Mouse (Mus musculus): ENCODE data around the gene Atxn7. TPM values are rescaled to one million over a fixed set of nuclear protein-coding genes. Genes with fewer than 3 reads are reported as not detected.
A peak's percentile ranks its signal among the peaks of the same experiment; 100 is the strongest.

Atxn7 gene
- polyA plus RNA-seq, 1 experiment from 2014 or later: 6.1 TPM

DNA sequence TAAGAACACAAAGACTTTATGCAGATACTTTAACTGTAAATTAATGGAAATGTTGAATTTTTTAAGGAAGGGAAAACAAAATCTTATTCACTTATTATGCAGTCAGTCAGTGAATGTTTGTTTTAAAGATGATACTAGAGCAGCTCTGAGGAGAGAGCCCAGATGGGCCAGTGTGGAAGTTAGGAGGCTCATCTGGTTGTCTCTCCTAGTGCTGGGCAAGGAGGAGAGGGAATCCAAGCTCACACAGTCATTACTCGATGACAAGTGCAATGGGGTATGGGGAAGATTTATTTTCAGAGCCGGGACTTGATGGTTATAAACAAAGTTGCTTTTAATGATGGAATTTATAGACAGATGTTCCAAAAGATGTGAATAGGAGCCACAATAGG is 143.7 kb downstream of the Atxn7 start:
- Histone ChIP-seq H3K9ac (replicated peaks; ENCODE audit: low read depth, low read length) (no peak overlapping the region), H3K27me3 (ENCODE audit: control insufficient read depth, insufficient read depth, low read length) (no peaks in the 10 kb centered on the region), H3K27ac (ENCODE audit: low read depth, low read length) (no peak overlapping the region), H3K9me3 (ENCODE audit: control insufficient read depth, low read length) (no peaks in the 10 kb centered on the region), H3K4me1 (ENCODE audit: control insufficient read depth, insufficient read depth, low read length) (no peaks in the 10 kb centered on the region), H3K36me3 (ENCODE audit: control insufficient read depth, insufficient read depth, low read length) (peaks cover 20% of the 10 kb centered on the region), H3K4me3 (ENCODE audit: low read depth, low read length) (no peak overlapping the region), H3K4me2 (ENCODE audit: low read depth, low read length) (no peak overlapping the region)
- 48% methylated on average over 2 of the region's 2 CpGs for WGBS
- ATAC-seq (ENCODE audit: low read depth): no peak

DNA sequence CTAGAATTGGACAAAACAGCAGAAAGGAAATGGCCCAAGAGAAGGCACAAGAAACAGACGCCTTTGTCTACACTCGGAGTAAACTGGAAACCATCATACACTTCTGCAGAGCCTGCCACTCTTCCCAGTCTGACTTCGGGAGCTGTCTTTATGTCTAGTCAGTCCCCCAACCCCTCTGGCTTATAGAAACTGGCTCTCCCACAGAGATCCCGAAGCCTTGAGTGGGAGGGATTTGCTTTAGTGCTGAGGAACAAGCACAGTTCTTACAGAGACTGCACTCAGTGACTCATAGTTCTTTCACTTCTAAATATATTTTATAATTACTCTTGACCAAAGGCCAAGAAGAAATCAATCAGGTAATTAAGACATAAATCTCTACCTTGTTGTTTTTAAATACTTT is 149.5 kb downstream of the Atxn7 start:
- no peak overlapping the region for H3K4me2 ChIP-seq (ENCODE audit: low read depth, low read length)
- peaks cover 36% of the 10 kb centered on the region for H3K36me3 ChIP-seq (ENCODE audit: control insufficient read depth, insufficient read depth, low read length)
- no peak overlapping the region for H3K27ac ChIP-seq (ENCODE audit: low read depth, low read length)
- H3K9ac ChIP-seq (replicated peaks; ENCODE audit: low read depth, low read length): no peak overlapping the region
- no peaks in the 10 kb centered on the region for H3K4me1 ChIP-seq (ENCODE audit: control insufficient read depth, insufficient read depth, low read length)
- ATAC-seq (ENCODE audit: low read depth): no peak
- H3K9me3 ChIP-seq (ENCODE audit: control insufficient read depth, low read length): no peaks in the 10 kb centered on the region
- no peak overlapping the region for H3K4me3 ChIP-seq (ENCODE audit: low read depth, low read length)
- 90% methylated on average over 4 of the region's 4 CpGs for WGBS
- H3K27me3 ChIP-seq (ENCODE audit: control insufficient read depth, insufficient read depth, low read length): no peaks in the 10 kb centered on the region

DNA sequence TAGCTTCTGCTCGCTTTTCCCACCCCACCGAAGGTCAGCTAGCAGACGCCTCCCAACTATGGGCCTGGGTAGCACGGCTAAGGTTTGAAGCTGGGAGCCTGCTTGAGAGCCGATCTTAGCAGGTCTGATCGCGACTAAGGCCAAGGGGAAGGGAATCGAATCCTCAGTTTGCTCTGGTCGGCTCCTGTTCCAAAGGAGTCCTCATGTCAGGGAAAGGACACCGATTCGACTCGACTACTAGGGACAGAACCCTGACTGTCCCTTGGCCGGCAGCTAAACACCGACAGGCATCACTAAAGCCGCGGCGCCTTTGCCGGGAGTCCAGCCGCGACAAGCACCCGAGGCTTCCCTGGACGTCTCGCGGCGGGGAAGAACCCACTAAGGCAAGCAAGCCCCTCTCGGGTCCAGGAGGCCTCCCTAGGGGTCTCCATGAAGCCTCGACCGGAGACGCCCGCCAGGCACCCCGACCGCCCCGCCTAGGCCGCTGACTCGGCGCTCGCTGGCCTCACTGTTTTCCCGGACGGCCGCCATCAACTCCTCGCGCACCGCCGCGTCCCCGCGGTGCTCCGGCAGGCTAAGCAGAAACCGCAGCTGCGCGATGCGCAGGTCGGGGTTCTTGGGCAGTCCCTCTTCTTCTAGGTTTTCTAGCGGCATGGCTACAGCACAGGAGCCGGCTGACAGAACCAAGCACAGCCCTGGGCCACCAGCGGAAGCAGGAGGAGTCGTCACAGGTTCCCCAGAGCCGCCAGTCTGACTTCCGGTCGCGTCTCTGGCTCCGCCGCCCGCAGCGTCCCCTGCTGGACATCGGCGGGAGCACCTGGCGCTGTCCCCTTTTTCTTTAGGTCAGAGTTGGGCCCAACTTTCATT is 159.2 kb downstream of the Atxn7 start, which contains the start of gene Psmd6:
TSS of gene Psmd6 (minus strand) at position 755 of the 867 bp plus-strand sequence.
- Histone ChIP-seq H3K27me3 (ENCODE audit: control insufficient read depth, insufficient read depth, low read length) (no peaks in the 10 kb centered on the region), H3K4me3 (ENCODE audit: low read depth, low read length) (peak within 1 kb of the TSS; percentile 97), H3K27ac (ENCODE audit: low read depth, low read length) (peak within 1 kb of the TSS; percentile 77), H3K9me3 (ENCODE audit: control insufficient read depth, low read length) (no peaks in the 10 kb centered on the region), H3K4me1 (ENCODE audit: control insufficient read depth, insufficient read depth, low read length) (peaks cover 15% of the 10 kb centered on the region), H3K4me2 (ENCODE audit: low read depth, low read length) (peak within 1 kb of the TSS; percentile 75), H3K9ac (replicated peaks; ENCODE audit: low read depth, low read length) (peak within 1 kb of the TSS; percentile 92), H3K36me3 (ENCODE audit: control insufficient read depth, insufficient read depth, low read length) (peaks cover 26% of the 10 kb centered on the region)
- peak; percentile 99 for ATAC-seq (ENCODE audit: low read depth)
- WGBS: under 1% methylated on average over 68 of the region's 68 CpGs

Other genes with a start within 250 kb of the Atxn7 start
- gene Gm281, start 47.0 kb upstream of the Atxn7 start, polyA plus RNA-seq (2014; fragmentation: Nextera tagmentation; extraction: Ambion mirVana): not detected in 2 replicates
- gene Thoc7, start 412 bp downstream of the Atxn7 start, polyA plus RNA-seq (2014; fragmentation: Nextera tagmentation; extraction: Ambion mirVana): 207 and 228 TPM in 2 replicates
- 243 and 260 TPM in 2 replicates for gene Psmd6, start 159.5 kb downstream of the Atxn7 start, polyA plus RNA-seq (2014; fragmentation: Nextera tagmentation; extraction: Ambion mirVana)
- gene Olfr720, start 225.4 kb downstream of the Atxn7 start, polyA plus RNA-seq (2014; fragmentation: Nextera tagmentation; extraction: Ambion mirVana): not detected in 2 replicates